Mouse (Mus musculus) right cerebral cortex, postnatal 10 days (tissue): ENCODE measurements around the gene Bcas3.

Experiments
- DNase-seq, 2 experiments: peaks; one replicate each; pipeline ENCODE4 v3.0.0; 2021; ENCODE audit warnings: low spot score in 2 of 2

Bcas3 gene

DNA sequence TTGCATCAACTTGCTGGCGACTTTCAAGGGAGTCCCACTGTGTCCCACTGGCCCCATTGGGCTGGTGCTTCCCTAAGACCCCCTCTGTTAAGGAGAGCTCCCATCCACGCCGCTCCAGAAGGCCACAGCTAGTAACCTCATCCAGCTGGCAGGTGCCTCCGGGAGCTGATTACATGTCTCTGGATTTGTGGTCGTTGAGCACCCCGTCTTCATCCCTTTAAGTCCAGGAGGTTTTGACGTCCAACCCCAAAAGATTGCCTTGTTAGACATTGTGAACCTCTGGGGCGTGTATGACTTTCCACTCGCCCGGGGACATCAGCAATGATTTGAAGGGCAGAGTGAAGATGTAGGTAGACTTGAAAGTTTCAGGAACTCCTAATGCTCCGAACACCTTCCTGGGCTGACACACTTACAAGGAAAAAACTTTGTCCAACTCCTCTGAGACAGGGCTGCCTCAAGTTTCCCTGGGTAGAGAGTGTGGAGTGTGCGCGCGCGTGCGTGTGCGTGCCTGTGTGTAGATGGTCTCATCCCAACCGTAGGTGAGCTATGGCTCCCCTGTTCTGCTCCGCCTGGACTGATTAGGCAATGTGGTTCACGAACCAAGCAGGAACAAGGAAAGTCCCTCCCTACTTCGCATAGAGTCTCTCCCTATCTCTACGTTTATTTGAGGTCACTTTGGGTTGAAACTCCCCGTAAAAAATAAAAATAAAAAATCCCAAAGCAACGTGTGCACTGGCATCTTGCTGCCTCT, 489.8 kb downstream of the Bcas3 start:
- no peak for DNase-seq

- DNase-seq = no peak
These were observed 490.4 kb downstream of the Bcas3 start for GRCm38 (mm10) chr11:85843347-85843692.

- DNase-seq = peak; percentile 71 to 79
These were observed 491.4 kb downstream of the Bcas3 start for GRCm38 (mm10) chr11:85844144-85844965.

GRCm38 (mm10) chr11:85844971-85845370, 492.0 kb downstream of the Bcas3 start:
- DNase-seq = no peak

- DNase-seq = no peak
These were observed 493.0 kb downstream of the Bcas3 start for GRCm38 (mm10) chr11:85845921-85846320.

DNA sequence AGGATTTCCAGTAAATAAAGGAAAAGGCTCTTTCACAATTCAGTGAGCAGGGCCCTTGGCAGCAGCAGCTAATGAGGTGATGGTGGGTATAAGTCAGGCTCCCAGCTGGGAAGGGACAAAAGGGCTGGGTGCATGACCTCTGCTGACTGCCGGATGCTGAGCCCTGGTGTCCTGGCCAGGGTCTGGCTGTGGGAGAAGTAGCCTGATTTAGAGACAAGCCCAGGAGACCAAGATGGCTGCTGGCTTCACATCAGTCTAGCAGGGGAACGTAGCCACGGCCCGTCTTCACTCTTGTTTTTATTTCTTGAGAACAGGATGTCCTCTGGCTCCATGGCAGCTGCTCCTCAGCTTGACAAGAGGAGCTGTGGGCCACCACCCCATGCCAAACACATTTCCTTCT, 493.5 kb downstream of the Bcas3 start:
- DNase-seq = no peak

DNA sequence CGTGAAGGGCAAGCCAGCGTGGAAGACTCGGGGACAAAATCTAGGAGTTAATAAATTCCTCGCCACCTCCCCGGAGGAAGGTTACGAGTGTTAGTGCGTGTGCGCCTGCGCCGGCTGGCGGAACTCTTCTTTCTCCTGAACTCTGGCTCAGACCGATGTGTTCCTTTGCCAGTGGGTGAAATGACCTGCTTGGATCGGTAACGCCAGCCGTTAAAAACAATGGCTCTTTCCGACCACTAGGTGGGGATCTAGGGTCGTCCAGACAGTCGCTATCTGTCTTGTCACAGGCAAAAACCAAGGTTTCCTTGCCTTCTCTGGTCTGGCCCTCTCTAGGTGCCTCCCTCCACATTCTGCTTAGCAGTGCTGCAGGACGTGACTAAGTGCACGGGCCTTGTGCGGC, 496.1 kb downstream of the Bcas3 start:
- peak; percentile 76 to 78 for DNase-seq

GRCm38 (mm10) chr11:85850233-85850632, 497.3 kb downstream of the Bcas3 start, which contains the start of gene Gm11444:
Gene Gm11444 (minus strand): TSS chr11:85850333.
- DNase-seq = no peak

GRCm38 (mm10) chr11:85850758-85851157, 497.8 kb downstream of the Bcas3 start:
- DNase-seq = peak in 1 of 2 experiments; percentile 21

DNA sequence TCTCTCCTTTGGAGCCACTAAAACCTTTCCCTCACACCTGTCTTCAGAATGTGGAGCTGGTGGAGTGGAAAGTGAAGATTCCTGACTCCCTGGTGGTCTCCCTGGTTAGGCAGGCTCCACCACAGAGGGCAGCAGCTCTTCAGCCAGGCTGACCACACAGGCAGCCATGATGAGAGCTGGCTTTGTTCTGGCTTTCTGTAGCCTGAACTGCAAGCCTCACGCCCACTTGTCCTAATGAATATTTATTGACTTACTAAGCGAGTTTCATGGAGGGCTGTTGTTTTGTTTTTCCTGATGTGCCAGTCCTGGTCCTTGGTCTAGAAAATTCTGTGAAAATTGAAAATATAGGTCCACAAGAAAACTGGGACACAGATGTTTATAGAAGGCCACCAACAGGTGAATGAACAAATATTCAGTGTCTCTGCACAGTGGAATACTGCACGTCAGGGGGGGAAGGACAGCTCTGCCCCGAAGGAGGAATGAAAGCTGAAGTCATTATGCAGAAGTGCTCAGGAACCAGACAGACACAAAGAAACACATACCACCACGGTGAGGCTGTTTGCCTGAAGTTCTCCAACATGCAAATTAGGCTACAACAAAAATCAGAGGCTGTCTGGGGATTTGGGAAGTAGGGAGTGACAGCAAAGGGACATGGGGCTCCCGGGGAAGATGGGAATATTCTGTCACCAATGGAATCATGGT, 505.2 kb downstream of the Bcas3 start:
- no peak for DNase-seq

GRCm38 (mm10) chr11:85864363-85864762, 511.4 kb downstream of the Bcas3 start:
- DNase-seq = no peak
